Mouse (Mus musculus) spleen, postnatal 36 days (tissue): ENCODE data around the gene Nrip3.

Source experiments
- DNase-seq, 2 experiments: peaks; one replicate each; pipeline ENCODE4 v3.0.0; 2022; ENCODE audit warnings: low spot score in 2 of 2, mixed read lengths in 1 of 2

The Nrip3 gene

DNA sequence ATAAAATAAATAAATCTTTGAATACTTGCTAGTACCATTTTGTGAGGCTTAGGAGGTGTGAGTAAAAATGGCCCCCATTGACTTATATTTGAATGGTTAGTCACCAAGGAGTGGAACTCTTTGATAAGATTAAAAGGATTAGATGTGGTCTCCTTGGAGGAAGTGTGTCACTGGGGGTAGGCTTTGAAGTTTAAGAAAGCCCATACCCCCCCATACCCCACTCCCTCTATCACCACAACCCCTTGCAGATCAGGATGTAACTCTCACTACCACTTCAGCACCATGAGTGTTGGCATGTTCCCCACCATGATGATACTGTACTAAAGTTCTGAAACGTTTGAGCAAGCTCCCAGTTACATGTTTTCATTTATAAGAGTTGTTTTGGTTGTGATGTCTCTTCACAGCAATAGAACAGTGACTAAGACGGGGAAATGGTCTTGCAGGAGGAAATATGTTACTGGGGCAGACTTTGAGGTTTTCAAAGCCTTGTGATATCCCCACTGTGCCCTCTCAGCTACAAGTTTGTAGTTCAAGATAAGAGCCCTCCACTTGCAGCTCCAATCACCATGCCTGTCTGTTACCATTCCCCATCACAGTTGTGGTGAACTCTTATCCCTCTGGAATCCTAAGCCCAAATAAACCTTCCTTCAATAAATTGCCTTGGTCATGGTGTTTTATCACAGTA lies 13.0 kb downstream of the Nrip3 start:
- DNase-seq = no peak

DNA sequence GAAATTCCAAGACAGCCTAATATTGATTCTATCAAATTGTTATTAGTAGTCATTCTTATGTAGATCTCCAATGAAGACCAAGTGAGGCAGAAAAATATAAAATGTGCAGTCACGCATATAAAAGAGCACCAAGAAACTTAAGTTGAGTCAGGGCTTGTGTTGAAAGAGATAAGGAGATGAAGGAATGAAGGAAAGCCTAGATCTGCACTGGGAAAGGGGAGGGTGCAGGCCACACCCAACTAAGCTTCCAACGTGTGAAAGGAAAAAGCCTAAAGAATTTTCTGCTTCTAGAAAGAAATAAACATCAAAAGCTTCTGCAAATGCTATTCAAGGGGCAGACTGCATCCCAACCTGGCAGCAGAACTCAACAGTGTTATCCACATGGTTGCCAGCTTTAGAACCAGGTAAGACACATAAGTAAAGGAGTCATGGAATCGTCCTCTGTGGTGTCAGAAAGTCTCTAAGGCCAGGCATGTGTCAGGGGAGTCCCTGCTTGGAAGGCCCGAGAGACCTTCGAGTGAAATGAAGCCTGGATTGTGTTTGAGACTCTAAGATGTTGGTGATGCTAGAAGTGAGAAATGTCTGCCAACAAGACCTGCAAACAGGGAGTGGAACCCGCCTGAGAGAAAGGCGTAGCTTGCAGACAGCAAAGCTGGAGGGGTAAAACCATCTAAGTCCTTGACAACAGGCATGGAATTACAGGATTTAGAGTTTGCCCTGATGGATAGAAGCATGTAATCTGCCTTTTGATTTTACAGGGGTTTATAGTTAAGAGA lies 14.1 kb downstream of the Nrip3 start:
- DNase-seq = peak in 1 of 2 experiments; percentile 19

DNA sequence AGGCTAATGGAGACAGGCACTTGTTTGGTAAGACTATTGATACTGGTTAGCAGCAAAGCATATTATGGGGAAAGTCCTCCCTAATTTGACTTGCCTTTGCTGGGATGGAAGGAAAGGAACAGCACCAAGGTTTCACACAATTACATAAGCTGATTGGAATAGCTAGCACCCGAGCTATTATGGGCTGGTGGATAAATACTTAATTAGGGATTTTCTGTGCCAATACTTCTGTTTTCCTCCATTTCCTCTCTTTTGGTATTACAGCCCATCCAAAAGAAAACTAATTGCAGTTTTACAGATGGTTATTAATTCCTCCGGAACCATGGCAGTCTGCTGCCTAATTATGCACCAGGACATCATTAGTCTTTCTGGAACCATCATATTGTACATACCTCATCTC lies 17.8 kb downstream of the Nrip3 start:
- no peak for DNase-seq

DNA sequence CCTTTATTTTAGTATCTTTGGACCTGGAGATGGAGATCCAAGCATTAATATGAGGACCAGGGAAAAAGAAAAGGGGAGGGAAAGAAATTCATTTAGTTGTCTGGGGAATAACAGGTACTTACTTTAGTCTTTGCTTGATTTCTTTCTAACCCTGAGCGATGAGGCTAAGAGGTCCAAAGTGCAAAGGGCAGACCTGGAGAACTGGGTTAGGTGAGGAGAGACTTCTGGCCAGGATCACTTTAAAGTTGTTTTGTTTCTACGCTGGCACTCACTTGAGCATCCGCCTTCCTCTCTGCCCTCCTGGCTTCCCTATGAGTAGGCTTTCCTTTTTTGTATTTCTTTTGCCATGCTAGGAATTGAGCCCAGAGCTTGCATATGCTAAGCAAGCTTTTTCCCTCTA lies 25.5 kb downstream of the Nrip3 start:
- no peak for DNase-seq

DNA sequence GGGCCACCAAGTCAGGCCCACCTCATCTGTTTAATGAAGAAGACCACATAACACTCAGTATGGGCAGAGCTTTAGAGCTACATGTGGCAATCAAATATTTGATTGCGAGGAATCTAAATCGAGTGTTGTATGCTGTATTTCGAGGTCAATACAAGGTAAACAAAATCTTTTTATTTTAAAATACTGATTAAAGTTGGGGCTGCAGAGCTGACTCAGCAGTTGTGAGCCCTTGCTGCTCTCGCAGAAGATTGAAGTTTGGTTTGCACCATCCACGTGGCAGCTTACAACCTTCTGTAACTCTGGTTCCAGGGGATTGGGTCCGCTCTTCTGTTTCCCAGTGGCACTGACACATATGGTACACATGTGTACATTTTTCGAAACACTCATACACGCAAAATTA lies 27.8 kb downstream of the Nrip3 start:
- DNase-seq = no peak

DNA sequence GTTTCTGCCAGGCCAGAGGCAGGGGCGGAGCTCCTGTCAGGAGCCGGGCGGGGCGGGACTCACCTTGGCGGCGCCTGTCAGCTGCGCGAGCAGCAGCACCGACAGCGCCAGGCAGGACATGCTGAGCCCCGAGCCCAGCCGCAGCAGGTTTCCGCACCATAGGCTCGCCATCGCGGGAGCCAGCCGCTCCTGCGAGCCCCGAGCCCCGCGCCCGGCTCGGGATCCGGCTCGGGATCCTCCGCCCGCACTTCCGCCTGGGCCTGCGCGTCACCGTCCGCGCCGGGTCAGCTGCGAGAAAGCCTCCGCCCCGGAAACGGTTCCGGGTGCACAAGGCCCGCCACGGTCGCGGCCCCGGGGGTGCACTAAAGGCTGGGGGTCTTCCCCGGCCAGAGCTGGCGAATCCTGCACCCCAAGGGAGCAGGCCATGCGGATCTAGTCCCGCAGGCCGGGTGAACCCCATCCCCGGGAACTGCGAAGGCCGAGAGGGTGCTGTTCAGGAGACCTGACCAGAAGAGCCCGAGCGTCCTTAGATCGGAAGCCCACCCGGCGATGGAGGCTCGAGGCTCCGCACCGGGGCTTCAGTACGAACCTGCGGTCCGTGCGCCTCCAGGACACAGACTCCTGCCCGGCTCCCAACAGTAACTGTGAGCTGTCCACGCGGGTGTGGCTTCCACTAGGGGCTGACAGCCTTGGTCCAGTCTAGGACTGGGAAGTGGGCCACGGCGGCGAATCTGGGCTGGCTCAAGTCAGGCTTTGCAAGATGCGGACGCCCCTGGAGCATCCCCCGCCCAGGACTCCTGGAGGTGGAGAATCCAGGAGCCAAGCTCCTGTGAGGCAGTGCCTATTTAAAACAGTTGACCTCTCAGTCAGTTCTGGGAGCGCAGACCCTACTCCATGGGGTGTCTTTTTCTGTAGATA lies 29.6 kb downstream of the Nrip3 start, which contains the start of gene Tmem9b:
Gene Tmem9b, minus strand, starts transcription at position 868 of the 918 bp plus-strand sequence.
- DNase-seq = peak; percentile 77 to 79

DNA sequence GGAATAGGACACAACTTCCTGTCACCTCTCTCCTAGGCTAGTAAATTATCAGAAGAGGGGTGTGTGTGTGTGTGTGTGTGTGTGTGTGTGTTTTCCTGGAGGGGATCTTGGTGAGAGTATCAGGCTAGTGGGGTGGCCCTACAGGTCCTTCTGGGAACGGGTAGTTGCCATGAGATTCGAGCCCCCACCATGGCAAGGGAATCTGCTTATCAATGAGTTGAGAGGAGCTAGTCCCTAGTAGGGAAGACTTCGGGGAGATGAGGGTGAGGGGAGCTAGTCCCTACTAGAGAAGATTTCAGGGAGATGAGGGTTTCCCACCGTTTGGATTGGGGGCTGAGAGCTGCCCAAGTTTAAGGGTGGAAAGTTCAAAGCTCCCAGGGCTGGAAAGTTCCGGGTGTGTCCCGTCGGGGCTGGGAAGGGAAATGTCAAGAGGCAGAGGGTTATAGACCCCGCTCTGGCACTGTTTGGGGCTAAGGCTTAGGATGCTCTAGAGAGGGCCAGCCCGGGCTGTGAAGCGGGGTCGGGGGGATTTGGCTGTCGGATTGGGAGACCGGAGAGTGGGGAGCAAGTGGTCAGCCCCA lies 30.3 kb downstream of the Nrip3 start:
- no peak for DNase-seq

DNA sequence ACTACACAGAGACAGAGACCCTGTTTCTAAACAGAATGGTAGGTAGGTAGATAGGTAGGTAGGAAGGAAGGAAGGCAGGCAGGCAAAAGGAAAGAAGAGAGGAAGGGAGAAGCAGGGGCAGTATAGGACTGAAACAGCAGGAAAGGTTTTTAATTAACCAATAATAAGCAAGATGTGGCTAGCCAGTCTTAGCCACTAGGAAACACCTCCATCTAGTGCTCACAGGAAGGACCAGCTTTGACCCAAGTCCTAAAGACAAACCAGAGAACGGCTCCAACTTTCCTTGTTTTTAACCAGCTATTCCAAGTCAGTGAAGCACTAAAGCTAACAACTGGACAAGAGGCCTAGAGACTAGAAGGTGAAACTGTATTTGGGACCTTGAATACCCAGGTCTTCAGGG lies 34.1 kb downstream of the Nrip3 start:
- DNase-seq = no peak

DNA sequence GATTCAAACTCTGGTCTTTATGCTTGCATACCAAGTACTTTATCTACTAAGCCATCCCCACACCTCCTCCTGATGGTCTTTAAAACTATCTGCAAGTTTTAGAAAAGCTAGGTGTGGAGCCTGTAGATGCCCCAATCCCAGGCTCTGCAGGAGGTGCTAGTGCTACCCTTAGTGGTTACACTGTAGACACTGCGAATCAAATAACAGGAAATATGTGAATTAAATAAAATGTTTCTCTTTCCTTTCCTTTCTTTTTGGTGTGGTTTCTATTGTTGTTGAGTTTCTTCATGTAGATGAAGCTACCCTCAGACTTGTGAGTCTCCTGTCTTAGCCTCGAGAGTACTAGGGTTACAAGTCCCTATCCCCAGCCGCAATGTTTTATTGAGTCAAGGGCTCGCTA lies 40.1 kb downstream of the Nrip3 start:
- no peak for DNase-seq

DNA sequence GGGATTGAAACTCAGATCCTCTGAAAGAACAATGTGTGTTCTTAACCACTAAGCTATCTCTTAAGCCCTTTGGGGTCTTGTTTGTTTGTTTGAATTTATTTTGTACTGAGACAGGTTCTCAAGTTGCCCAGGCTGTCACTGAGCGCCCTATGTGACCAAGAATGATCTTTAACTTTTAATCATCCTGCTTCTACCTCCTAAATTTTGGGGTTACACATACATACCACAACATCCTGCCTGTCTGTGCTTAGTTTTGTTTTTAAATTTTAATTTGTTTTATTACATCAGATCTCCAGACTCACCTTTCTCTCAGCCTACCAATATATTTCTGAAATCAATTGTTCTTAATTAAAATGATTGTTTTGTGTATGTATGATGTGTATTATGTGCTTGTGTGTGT lies 40.8 kb downstream of the Nrip3 start:
- no peak for DNase-seq

DNA sequence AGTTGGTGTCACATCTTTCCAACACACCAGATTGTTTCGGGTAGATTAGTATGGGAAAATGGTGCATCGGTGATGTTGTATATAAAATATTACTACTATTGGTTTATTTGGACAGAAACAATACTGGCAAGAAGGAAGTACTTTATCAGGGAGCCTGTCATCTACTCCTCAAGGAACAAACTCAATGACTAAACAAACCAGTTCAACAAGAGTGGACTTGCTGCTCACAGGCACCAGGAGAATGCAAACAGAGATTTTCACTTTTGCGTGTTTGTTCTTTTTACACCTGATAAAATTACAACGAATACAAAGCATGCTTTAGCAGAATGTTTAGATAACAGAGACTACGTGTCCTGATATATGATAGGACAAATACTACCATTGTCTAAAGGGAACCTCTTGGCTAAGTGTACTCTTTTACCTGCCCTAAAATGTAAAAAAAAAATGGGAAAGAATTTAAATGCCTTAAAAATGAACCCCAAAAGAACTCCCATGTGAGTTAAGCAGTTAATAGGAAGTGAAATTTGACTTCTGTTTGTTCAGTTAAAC lies 41.9 kb downstream of the Nrip3 start:
- no peak for DNase-seq

DNA sequence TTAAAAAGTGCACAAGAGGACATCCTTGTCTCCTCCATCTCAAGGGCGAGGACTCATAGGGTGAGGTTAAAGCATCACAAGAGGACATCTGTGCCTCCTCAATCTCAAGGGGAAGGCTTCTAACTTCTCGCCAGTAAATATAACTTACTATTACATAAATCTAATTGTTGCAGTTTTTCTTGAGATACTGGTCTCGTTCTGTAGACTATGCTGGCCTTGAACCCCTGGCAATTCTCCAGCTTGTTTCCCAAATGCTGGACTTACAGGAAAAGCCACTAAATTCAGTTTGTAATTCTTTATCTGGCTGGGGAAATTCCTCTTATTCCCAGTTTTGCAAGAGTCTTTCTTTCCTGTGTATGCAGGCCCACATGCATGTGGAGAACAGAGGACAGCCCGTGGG lies 47.0 kb downstream of the Nrip3 start:
- DNase-seq = no peak

DNA sequence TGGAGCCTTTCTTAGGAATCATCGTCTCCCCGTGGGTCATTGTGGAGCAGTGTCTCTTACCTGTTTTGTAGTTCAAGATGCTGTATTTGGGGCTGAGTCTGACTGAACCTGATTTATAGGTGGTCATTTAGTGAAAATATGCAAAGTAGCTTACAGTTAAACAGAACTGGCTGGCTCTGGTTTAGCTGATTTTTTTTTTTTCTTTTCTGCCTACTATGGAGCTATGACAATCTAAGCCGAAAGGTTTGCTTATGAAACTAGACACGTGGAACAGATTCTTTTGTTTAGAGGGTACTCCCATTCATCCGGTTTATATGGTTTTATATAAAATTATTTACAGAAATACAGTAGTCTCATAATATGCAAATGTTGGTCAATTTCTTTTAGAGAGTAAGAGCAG lies 50.2 kb downstream of the Nrip3 start, which contains the start of gene Ascl3:
Gene Ascl3, minus strand, starts transcription at position 101 of the 400 bp plus-strand sequence.
- DNase-seq = no peak

DNA sequence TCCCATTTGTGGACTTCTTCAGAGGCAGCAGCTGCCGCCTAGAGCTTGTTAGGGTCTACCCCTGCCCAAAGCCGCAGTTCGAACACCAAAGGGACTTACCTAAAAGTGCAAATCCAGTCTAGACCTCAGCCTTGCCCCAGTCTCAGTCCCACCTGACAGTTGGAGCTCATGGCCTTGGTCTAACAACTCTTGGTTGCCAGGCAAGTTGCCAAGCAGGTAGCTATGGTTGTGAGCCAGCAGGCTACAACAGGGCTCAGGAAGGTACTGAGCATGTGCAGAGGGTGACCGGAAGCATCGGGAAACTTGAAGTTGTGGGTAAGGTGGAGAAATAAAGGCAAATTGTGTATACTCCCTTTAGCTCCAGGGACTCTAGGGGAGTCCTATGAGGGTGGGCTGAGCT lies 58.1 kb downstream of the Nrip3 start, which contains the start of gene BC051019:
Gene BC051019, minus strand, starts transcription at position 154 of the 400 bp plus-strand sequence.
- no peak for DNase-seq

DNA sequence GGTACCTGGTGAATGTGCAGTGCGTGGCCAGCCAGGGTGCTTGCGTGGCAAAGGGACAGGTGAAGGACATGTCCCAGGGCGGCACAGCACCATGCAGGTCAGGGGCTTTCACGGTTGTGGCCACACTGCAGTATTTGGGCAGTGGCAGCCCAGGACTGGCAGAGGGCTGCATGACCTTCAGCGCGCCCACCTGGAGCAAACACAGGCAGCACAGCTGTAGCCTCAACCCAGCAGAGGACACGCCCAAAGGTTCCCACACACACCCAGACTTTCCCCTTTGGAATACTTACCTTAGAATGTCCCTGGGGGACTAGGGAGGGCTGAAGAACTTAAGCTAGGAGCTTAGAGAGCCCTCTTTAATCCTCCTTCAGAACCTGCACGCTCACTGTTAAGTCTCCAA lies 58.7 kb downstream of the Nrip3 start:
- no peak for DNase-seq

DNA sequence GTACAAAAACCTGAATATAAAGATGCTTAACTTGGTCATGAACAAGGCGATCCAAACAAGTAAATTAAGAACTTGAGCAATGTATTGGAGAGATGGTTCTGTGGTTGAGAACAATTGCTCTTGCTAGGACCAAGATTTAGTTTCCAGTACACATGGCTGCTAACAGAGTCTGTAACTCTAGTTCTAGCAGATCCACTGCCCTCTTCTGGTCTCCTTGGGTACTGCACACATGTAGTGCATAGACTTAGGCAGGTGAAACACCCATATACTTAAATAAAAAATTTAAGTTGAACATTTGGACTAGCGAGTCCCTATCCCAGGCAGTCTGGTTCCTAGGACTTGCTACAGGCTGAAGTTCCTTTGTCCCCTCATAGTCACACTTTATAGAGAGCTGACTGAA lies 59.2 kb downstream of the Nrip3 start:
- DNase-seq = no peak

DNA sequence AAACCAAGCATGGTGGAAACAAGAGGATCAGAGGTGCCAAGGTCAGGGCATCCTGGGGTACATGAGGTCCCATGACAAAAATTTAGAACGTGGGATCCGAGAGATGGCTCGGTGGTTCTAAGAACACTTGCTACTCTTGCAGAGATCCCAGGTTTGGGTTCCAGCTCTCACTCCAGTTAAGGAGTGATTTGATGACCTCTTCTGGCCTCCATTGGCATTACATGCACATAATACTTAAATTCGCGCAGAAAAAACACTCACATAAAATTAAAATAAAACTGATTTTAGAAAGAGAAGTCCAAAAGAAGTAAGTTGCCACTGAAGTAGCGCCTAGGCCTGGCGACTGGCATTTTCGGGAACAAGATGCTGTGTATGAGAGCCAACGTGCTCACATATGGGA lies 62.5 kb downstream of the Nrip3 start:
- DNase-seq = no peak

DNA sequence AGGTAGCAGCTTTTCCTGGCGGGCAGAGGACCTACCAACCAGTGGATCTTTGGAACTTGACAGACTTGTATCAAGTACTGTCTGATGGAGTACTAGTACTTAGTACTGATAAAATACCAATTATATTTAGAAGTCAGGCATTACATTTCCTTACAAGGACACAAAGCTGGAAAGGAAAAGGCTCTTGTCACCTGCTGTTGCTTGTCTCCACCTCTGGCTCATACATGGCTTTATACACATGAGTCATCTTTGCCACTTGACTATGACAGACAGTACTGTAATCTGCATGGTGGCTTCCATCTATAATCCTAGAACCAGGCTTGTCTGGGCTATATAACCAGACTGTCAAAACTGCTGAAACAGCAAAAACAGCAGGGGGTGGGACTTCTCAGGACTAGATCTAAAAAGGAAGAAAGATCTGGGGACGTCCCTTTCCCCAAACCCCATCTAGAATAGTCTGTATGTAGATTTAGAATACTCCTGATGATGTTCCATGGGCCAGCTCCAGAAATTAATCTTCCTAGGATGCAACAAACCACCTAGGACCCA lies 68.3 kb downstream of the Nrip3 start:
- no peak for DNase-seq

DNA sequence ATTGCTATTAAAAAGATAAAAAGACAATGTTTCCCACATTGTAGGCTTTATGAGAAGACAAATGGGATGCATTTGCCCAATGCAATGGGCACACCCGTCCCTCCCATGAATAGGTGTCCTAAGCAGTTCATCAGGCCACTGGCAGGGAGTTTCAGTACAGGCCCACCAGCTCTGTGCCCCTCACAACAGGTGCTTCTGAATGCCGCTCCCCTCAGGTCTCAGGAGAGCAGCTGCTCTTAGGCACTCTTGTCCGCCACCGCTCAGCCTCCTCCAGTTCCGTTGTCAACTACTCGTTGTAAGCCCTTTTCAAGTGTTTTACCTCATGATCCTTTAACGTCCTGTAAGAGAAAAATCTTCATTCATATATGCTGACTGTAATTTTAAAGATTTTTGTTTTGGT lies 69.6 kb downstream of the Nrip3 start:
- DNase-seq = no peak

DNA sequence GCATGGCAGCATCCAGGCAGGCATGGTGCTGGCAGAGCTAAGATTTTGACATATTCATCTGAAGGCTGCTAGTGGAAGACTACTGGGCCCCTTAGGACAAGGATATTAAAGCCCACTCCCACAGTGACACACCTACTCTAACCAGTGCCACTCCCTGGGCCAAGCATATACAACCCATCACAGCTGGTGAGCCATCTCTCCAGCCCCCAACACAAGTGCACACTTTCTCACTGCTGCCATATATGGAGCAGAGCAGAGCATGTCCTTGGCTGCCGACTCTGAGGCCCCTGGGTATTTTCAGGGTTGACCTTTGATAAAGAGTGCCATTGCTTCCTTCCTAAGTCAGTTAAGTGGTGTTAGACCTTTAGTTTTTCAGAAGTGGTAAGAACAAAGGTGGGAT lies 71.8 kb downstream of the Nrip3 start:
- DNase-seq = no peak

DNA sequence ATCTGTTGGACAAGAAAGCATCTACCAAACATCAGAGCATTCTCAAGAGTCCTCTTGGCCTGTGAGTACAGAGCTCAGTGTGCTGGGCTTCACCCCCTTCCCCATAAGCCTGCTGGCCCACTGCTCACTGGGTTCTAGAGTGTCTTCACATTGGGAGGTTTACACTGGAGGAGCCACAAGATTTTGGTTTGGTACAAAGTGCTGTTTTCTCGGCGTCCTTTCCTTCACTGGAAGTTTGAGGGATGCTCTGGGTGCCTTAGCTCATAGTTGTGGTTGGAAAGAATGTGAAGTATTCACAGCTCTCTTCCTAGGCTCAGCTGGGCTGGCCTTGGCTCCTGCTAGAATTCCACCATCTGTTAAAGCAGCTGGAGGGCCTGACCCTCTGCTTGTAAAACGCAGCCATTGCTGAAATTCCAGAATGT lies 72.9 kb downstream of the Nrip3 start:
- DNase-seq = no peak
